Mouse (Mus musculus) thymus, adult 2 months (tissue): Measurements from ENCODE around the gene Bcam.

Source experiments
- CTCF ChIP-seq: fragments of 200-500 bp; IDR thresholded peaks from 2 replicates; pipeline ENCODE4 v1.5.1; 2012; ENCODE audit warnings: mild to moderate bottlenecking, control low read depth, low read length, moderate library complexity, borderline replicate concordance; ENCODE audit not compliant: control insufficient read depth, poor library complexity, insufficient read depth; ENCODE audit errors: extremely low read depth
- POLR2A ChIP-seq: fragments of 200-500 bp; IDR thresholded peaks from 2 replicates; pipeline ENCODE4 v1.6.1; 2012; ENCODE audit warnings: mild to moderate bottlenecking, low read length, control low read depth, moderate library complexity; ENCODE audit not compliant: control insufficient read depth, poor library complexity, insufficient read depth; ENCODE audit errors: extremely low read depth

GRCm38 (mm10) chr7:19816224-19816771 lies 45.5 kb upstream of the Bcam start:
- TF ChIP-seq CTCF (no peak), POLR2A (no peak)
